Mouse (Mus musculus): ENCODE results near the gene Fam131a. TPM values are rescaled to one million over a fixed set of nuclear protein-coding genes. Genes with fewer than 3 reads are reported as not detected.

The Fam131a gene
- polyA plus RNA-seq, 1 experiment from 2014 or later, result 5.5 TPM

GRCm38 (mm10) chr16:20710370-20710769 lies 17.3 kb downstream of the Fam131a start:
- H3K27me3 ChIP-seq (ENCODE audit: control insufficient read depth, insufficient read depth, low read length), result no peaks in the 10 kb centered on the region
- 94% methylated on average over 11 of the region's 11 CpGs for WGBS
- no peak overlapping the region for H3K9ac ChIP-seq (ENCODE audit: low read depth, low read length)
- H3K4me3 ChIP-seq (ENCODE audit: low read length), result no peak overlapping the region
- H3K4me2 ChIP-seq (replicated peaks; ENCODE audit: low read depth, low read length), result no peak overlapping the region
- no peak overlapping the region for H3K27ac ChIP-seq (ENCODE audit: low read depth, low read length)
- no peaks in the 10 kb centered on the region for H3K9me3 ChIP-seq (ENCODE audit: control insufficient read depth, low read length)
- ATAC-seq (ENCODE audit: low FRiP score, low TSS enrichment), result no peak
- peaks cover 33% of the 10 kb centered on the region for H3K36me3 ChIP-seq (ENCODE audit: control insufficient read depth, insufficient read depth, low read length)
- peaks cover 10% of the 10 kb centered on the region; the same call in 1 of the 2 replicates for H3K4me1 ChIP-seq (ENCODE audit: control insufficient read depth, insufficient read depth, low read length)

GRCm38 (mm10) chr16:20710810-20711209 lies 17.8 kb downstream of the Fam131a start:
- Histone ChIP-seq H3K27ac (ENCODE audit: low read depth, low read length) (no peak overlapping the region), H3K4me1 (ENCODE audit: control insufficient read depth, insufficient read depth, low read length) (peaks cover 10% of the 10 kb centered on the region; the same call in 1 of the 2 replicates), H3K36me3 (ENCODE audit: control insufficient read depth, insufficient read depth, low read length) (peaks cover 29% of the 10 kb centered on the region), H3K4me2 (replicated peaks; ENCODE audit: low read depth, low read length) (no peak overlapping the region), H3K27me3 (ENCODE audit: control insufficient read depth, insufficient read depth, low read length) (no peaks in the 10 kb centered on the region), H3K9me3 (ENCODE audit: control insufficient read depth, low read length) (no peaks in the 10 kb centered on the region), H3K4me3 (ENCODE audit: low read length) (no peak overlapping the region), H3K9ac (ENCODE audit: low read depth, low read length) (no peak overlapping the region)
- WGBS, result 81% methylated on average over 4 of the region's 4 CpGs
- ATAC-seq (ENCODE audit: low FRiP score, low TSS enrichment), result no peak

- ATAC-seq (ENCODE audit: low FRiP score, low TSS enrichment), result no peak
- Histone ChIP-seq H3K4me1 (ENCODE audit: control insufficient read depth, insufficient read depth, low read length) (peaks cover 10% of the 10 kb centered on the region; the same call in 1 of the 2 replicates), H3K9me3 (ENCODE audit: control insufficient read depth, low read length) (no peaks in the 10 kb centered on the region), H3K27ac (ENCODE audit: low read depth, low read length) (no peak overlapping the region), H3K9ac (ENCODE audit: low read depth, low read length) (no peak overlapping the region), H3K4me3 (ENCODE audit: low read length) (no peak overlapping the region), H3K27me3 (ENCODE audit: control insufficient read depth, insufficient read depth, low read length) (no peaks in the 10 kb centered on the region), H3K4me2 (replicated peaks; ENCODE audit: low read depth, low read length) (no peak overlapping the region), H3K36me3 (ENCODE audit: control insufficient read depth, insufficient read depth, low read length) (peaks cover 23% of the 10 kb centered on the region)
- 81% methylated on average over 9 of the region's 9 CpGs for WGBS
These were observed 19.1 kb downstream of the Fam131a start for GRCm38 (mm10) chr16:20712190-20712589.

DNA sequence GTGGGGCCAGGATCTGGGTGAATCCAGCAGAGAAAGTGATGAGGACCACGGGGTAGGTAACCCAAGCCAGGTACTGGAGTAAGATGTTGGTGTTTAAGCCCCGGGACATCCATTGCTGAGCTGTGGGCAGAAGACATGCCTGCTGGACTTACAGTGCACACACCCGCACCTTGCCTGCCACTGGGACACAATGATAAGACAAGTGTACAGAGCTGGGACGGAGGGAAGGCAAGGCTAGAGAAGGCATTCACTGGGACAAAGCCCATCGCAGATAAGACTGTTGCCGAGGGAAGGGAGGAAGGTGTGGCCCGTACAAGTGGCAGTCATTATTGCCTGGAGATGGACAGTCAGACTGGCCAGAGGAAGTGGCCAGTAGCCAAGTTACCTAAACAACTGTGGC lies 19.8 kb downstream of the Fam131a start:
- H3K4me1 ChIP-seq (ENCODE audit: control insufficient read depth, insufficient read depth, low read length), result peaks cover 10% of the 10 kb centered on the region; the same call in 1 of the 2 replicates
- ATAC-seq (ENCODE audit: low FRiP score, low TSS enrichment), result no peak
- H3K9ac ChIP-seq (ENCODE audit: low read depth, low read length), result no peak overlapping the region
- peaks cover 20% of the 10 kb centered on the region for H3K36me3 ChIP-seq (ENCODE audit: control insufficient read depth, insufficient read depth, low read length)
- no peak overlapping the region for H3K27ac ChIP-seq (ENCODE audit: low read depth, low read length)
- no peak overlapping the region for H3K4me3 ChIP-seq (ENCODE audit: low read length)
- H3K27me3 ChIP-seq (ENCODE audit: control insufficient read depth, insufficient read depth, low read length), result no peaks in the 10 kb centered on the region
- 91% methylated on average over 7 of the region's 7 CpGs for WGBS
- H3K4me2 ChIP-seq (replicated peaks; ENCODE audit: low read depth, low read length), result no peak overlapping the region
- no peaks in the 10 kb centered on the region for H3K9me3 ChIP-seq (ENCODE audit: control insufficient read depth, low read length)

DNA sequence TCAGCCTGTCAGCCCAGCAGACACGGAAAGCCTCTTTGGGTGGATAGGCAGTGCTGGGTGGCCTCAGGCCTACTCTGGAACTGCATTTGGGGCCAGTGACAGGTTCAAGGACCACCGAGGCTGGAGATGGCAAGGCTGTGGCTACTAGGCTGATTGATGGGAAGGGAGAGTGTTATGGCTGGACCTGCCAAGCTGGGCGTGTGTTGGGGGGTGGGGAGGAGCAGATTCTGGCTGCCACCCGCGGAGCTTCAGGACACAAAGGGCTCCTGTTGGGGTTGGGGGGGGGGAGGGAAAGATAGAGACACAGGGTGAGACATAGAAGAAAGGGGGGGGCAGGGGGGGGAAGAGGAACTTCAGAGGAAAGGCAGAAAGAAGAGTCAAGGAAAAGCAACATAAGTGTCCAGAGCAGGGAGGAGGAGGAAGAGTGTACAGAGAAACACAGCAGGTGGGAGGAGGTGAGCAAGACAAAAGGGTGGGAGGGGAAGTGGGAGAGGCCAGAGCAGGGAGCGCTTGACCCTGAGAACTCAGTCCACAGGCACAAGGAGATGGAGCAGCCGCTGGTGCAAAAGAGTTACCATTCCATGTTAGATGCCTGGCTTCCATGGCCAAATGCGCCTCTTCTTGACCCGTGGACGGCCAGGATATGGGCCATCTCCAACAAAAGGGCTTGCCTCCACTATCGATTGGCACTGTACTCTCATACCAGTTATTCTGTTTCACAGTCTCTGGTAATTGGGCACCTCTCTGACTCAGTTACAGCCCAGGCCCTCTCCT lies 21.5 kb downstream of the Fam131a start:
- H3K36me3 ChIP-seq (ENCODE audit: control insufficient read depth, insufficient read depth, low read length), result peaks cover 12% of the 10 kb centered on the region; the same call in 1 of the 2 replicates
- 39% methylated on average over 11 of the region's 11 CpGs for WGBS

DNA sequence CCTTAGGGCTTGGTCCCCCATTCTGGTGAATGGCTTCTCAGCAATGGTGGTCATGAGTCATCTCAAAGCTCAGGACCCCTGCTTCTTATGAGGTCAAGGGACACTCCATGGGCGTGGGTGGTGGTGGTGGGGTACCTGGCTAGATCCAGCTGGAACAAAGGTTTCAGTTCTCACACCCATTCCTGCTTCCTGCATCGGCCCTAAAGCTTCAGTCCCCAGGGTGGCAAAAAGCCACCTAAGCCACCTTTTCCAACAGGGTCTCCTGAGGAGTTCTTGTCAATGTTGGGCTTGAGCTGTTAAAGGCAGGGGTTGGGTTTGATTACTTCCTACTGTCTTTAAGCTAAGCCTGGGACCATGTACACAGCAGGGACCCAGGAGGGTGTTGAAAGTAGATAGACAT lies 22.1 kb downstream of the Fam131a start:
- no peaks in the 10 kb centered on the region for H3K9me3 ChIP-seq (ENCODE audit: control insufficient read depth, low read length)
- WGBS, result 47% methylated on average over 2 of the region's 2 CpGs
- no peak overlapping the region for H3K27ac ChIP-seq (ENCODE audit: low read depth, low read length)
- H3K36me3 ChIP-seq (ENCODE audit: control insufficient read depth, insufficient read depth, low read length), result peaks cover 15% of the 10 kb centered on the region; the same call in 1 of the 2 replicates
- peak overlapping the region; percentile 80 for H3K4me2 ChIP-seq (replicated peaks; ENCODE audit: low read depth, low read length)
- no peaks in the 10 kb centered on the region for H3K27me3 ChIP-seq (ENCODE audit: control insufficient read depth, insufficient read depth, low read length)
- peak overlapping the region; percentile 61 for H3K4me3 ChIP-seq (ENCODE audit: low read length)
- peaks cover 13% of the 10 kb centered on the region; the same call in 1 of the 2 replicates for H3K4me1 ChIP-seq (ENCODE audit: control insufficient read depth, insufficient read depth, low read length)
- no peak for ATAC-seq (ENCODE audit: low FRiP score, low TSS enrichment)
- peak overlapping the region; percentile 68; the same call in 1 of the 2 replicates for H3K9ac ChIP-seq (ENCODE audit: low read depth, low read length)

More for the DNA sequence above, 21.5 kb downstream of the Fam131a start:
- no peak for ATAC-seq (ENCODE audit: low FRiP score, low TSS enrichment)
- H3K4me1 ChIP-seq (ENCODE audit: control insufficient read depth, insufficient read depth, low read length), result peaks cover 13% of the 10 kb centered on the region; the same call in 1 of the 2 replicates
- peak overlapping the region; percentile 80 for H3K4me2 ChIP-seq (replicated peaks; ENCODE audit: low read depth, low read length)
- H3K9me3 ChIP-seq (ENCODE audit: control insufficient read depth, low read length), result no peaks in the 10 kb centered on the region
- H3K27ac ChIP-seq (ENCODE audit: low read depth, low read length), result no peak overlapping the region
- H3K9ac ChIP-seq (ENCODE audit: low read depth, low read length), result no peak overlapping the region; the same call in 1 of the 2 replicates
- peak overlapping the region; percentile 61 for H3K4me3 ChIP-seq (ENCODE audit: low read length)
- H3K27me3 ChIP-seq (ENCODE audit: control insufficient read depth, insufficient read depth, low read length), result no peaks in the 10 kb centered on the region

GRCm38 (mm10) chr16:20715566-20715965 lies 22.5 kb downstream of the Fam131a start:
- Histone ChIP-seq H3K9ac (ENCODE audit: low read depth, low read length) (peak overlapping the region; percentile 68), H3K4me1 (ENCODE audit: control insufficient read depth, insufficient read depth, low read length) (peaks cover 13% of the 10 kb centered on the region; the same call in 1 of the 2 replicates), H3K36me3 (ENCODE audit: control insufficient read depth, insufficient read depth, low read length) (peaks cover 19% of the 10 kb centered on the region; the same call in 1 of the 2 replicates), H3K4me2 (replicated peaks; ENCODE audit: low read depth, low read length) (peak overlapping the region; percentile 80), H3K27ac (ENCODE audit: low read depth, low read length) (peak overlapping the region; percentile 97), H3K4me3 (ENCODE audit: low read length) (peak overlapping the region; percentile 61), H3K27me3 (ENCODE audit: control insufficient read depth, insufficient read depth, low read length) (no peaks in the 10 kb centered on the region), H3K9me3 (ENCODE audit: control insufficient read depth, low read length) (no peaks in the 10 kb centered on the region)
- 2% methylated on average over 12 of the region's 12 CpGs for WGBS
- no peak for ATAC-seq (ENCODE audit: low FRiP score, low TSS enrichment)

- Histone ChIP-seq H3K4me2 (replicated peaks; ENCODE audit: low read depth, low read length) (peak overlapping the region; percentile 80), H3K4me1 (ENCODE audit: control insufficient read depth, insufficient read depth, low read length) (peaks cover 13% of the 10 kb centered on the region; the same call in 1 of the 2 replicates), H3K27me3 (ENCODE audit: control insufficient read depth, insufficient read depth, low read length) (no peaks in the 10 kb centered on the region), H3K4me3 (ENCODE audit: low read length) (peak overlapping the region; percentile 61), H3K9ac (ENCODE audit: low read depth, low read length) (peak overlapping the region; percentile 68), H3K9me3 (ENCODE audit: control insufficient read depth, low read length) (no peaks in the 10 kb centered on the region), H3K27ac (ENCODE audit: low read depth, low read length) (peak overlapping the region; percentile 97), H3K36me3 (ENCODE audit: control insufficient read depth, insufficient read depth, low read length) (peaks cover 20% of the 10 kb centered on the region; the same call in 1 of the 2 replicates)
- peak; percentile 86 for ATAC-seq (ENCODE audit: low FRiP score, low TSS enrichment)
- under 1% methylated on average over 65 of the region's 68 CpGs for WGBS
These were observed 23.2 kb downstream of the Fam131a start for GRCm38 (mm10) chr16:20715976-20716840.

Measured in kidney, embryonic 14.5 days (tissue).